Mouse (Mus musculus) forebrain, embryonic 11.5 days (tissue): Measurements from ENCODE around the gene Bnc2. TPM values are rescaled to one million over a fixed set of nuclear protein-coding genes. Genes with fewer than 3 reads are reported as not detected.

ENCODE experiments used
- ATAC-seq: fragments of 200-750 bp; cut with Nextera tagmentation; replicated peaks from 2 replicates; pipeline ENCODE4 v1.8.0; 2017; ENCODE audit warnings: moderate TSS enrichment; ENCODE audit not compliant: low FRiP score
- DNase-seq: peaks from one replicate; pipeline ENCODE4 v3.0.0-alpha.2; 2017; ENCODE audit warnings: low spot score
- H3K27ac ChIP-seq: fragments of 300-500 bp; sonication (generic); 2 replicates; pipeline ENCODE4 v1.5.1; 2014; ENCODE audit warnings: low read depth, low read length
- H3K27me3 ChIP-seq: fragments of 300-500 bp; sonication (generic); 2 replicates; pipeline ENCODE4 v1.6.1; 2014; ENCODE audit warnings: mild to moderate bottlenecking, low read length, mixed read lengths; ENCODE audit not compliant: control insufficient read depth, insufficient read depth
- H3K36me3 ChIP-seq: fragments of 300-500 bp; sonication (generic); 2 replicates; pipeline ENCODE4 v1.6.1; 2014; ENCODE audit warnings: mild to moderate bottlenecking, low read length, moderate library complexity, mixed read lengths; ENCODE audit not compliant: control insufficient read depth, insufficient read depth
- H3K4me1 ChIP-seq: fragments of 300-500 bp; sonication (generic); replicated peaks from 2 replicates; pipeline ENCODE4 v1.6.1; 2014; ENCODE audit warnings: low read length, mixed read lengths; ENCODE audit not compliant: control insufficient read depth, insufficient read depth
- H3K4me2 ChIP-seq: fragments of 300-500 bp; sonication (generic); 2 replicates; pipeline ENCODE4 v1.6.1; 2014; ENCODE audit warnings: low read depth, mild to moderate bottlenecking, low read length, moderate library complexity, mixed read lengths; ENCODE audit not compliant: severe bottlenecking
- H3K4me3 ChIP-seq: fragments of 300-500 bp; sonication (generic); 2 replicates; pipeline ENCODE4 v1.5.1; 2014; ENCODE audit warnings: low read depth, low read length
- H3K9ac ChIP-seq: fragments of 300-500 bp; sonication (generic); 2 replicates; pipeline ENCODE4 v1.6.1; 2014; ENCODE audit warnings: low read length
- H3K9me3 ChIP-seq: fragments of 300-500 bp; sonication (generic); 2 replicates; pipeline ENCODE4 v1.6.1; 2016; ENCODE audit warnings: low read length, mixed read lengths; ENCODE audit not compliant: control insufficient read depth
- WGBS: fragments of 180-500 bp; shearing (Covaris S2); extraction: QIAGEN DNeasy Blood & Tissue Kit; methylation state at CpG from one replicate; pipeline ENCODE4 v1.1.7; 2014; 5-methylcytosine and 5-hydroxymethylcytosine counted together
- polyA plus RNA-seq: library from polyadenylated mRNA; unstranded; fragments of >200 nt; fragmentation: Nextera tagmentation; extraction: Ambion mirVana; gene quantifications from 2 replicates; pipeline ENCODE4 v1.2.1, GENCODE M21; 2014

Gene Bnc2
- polyA plus RNA-seq, 1 experiment from 2014 or later, result 7.5 TPM

- no peaks in the 10 kb centered on the region for H3K36me3 ChIP-seq
- no peak for DNase-seq
- no peak overlapping the region for H3K4me3 ChIP-seq
- H3K4me2 ChIP-seq, result no peak overlapping the region
- peaks cover 47% of the 10 kb centered on the region for H3K27me3 ChIP-seq
- no peaks in the 10 kb centered on the region for H3K9me3 ChIP-seq
- peaks cover 10% of the 10 kb centered on the region; the same call in 1 of the 2 replicates for H3K4me1 ChIP-seq
- 27% methylated on average over 14 of the region's 14 CpGs for WGBS
- ATAC-seq, result no peak
- H3K9ac ChIP-seq, result no peak overlapping the region
- no peak overlapping the region for H3K27ac ChIP-seq
Observed at GRCm38 (mm10) chr4:84672181-84672791, 2.8 kb downstream of the Bnc2 start.

- Histone ChIP-seq H3K9me3 (no peaks in the 10 kb centered on the region), H3K4me3 (no peak overlapping the region), H3K27me3 (peaks cover 36% of the 10 kb centered on the region), H3K27ac (no peak overlapping the region), H3K4me2 (no peak overlapping the region), H3K9ac (no peak overlapping the region), H3K36me3 (no peaks in the 10 kb centered on the region), H3K4me1 (peaks cover 10% of the 10 kb centered on the region; the same call in 1 of the 2 replicates)
- ATAC-seq (no peak), DNase-seq (no peak)
- WGBS, result 61% methylated on average over 1 of the region's 1 CpGs
Observed at GRCm38 (mm10) chr4:84670996-84671395, 4.1 kb downstream of the Bnc2 start.

DNA sequence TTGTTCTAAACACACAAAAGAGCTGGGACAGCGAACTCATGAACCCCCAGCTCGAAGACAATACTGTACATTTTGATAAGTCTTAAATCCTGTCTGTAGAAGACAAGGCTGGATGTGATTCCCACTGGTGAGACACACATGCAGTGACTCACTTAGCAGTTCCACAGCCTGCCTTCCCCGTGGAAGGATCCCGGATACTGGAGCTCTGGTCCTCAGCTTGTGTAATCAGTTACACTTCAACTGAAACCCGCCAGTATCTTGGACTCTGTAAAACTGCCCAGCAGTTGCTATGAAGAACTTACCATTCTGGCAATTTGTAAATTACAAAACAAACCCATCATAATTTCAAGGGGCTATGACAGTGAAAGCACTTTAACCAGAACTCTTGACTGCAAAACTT is 5.4 kb downstream of the Bnc2 start:
- H3K27me3 ChIP-seq, result peaks cover 28% of the 10 kb centered on the region
- H3K9me3 ChIP-seq, result no peaks in the 10 kb centered on the region
- H3K9ac ChIP-seq, result no peak overlapping the region
- H3K4me2 ChIP-seq, result no peak overlapping the region
- DNase-seq (no peak), ATAC-seq (no peak)
- H3K4me3 ChIP-seq, result no peak overlapping the region
- H3K4me1 ChIP-seq, result peaks cover 3% of the 10 kb centered on the region; the same call in 1 of the 2 replicates
- 69% methylated on average over 5 of the region's 5 CpGs for WGBS
- H3K27ac ChIP-seq, result no peak overlapping the region
- H3K36me3 ChIP-seq, result no peaks in the 10 kb centered on the region

DNA sequence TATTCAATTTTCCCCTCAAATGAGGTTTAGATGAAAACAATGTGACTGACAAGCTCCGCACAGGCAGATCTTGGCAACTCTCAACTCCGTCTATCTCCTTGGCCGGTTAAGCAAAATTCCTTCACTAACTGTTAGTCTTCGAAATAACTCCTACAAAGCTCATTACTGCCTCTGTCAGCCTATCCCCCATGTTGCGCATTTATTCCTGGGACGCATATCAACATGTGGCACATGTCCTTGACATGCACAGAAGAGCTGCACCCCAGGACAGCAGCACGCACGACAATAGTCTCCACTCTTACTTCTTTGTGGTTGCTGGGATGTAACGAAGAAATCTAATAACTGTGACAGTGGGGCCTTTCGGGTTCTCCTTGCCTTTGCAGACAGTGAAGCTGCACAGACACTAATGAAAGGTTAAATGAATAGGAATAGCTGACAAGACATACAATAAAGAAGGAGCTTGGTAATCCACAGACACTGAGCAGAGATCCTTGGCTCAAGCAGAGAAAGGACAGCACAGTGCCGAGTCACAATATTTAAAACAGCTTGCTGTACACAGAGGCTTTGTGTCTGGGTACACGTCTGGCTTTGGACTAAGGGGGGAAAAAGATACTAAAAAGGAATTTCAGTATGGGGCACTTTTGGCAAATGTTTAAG is 6.0 kb downstream of the Bnc2 start:
- no peak overlapping the region for H3K4me3 ChIP-seq
- no peaks in the 10 kb centered on the region; the same call in 1 of the 2 replicates for H3K4me1 ChIP-seq
- no peak overlapping the region for H3K27ac ChIP-seq
- no peaks in the 10 kb centered on the region for H3K36me3 ChIP-seq
- no peak overlapping the region for H3K9ac ChIP-seq
- 47% methylated on average over 12 of the region's 12 CpGs for WGBS
- DNase-seq (no peak), ATAC-seq (no peak)
- no peaks in the 10 kb centered on the region for H3K9me3 ChIP-seq
- peaks cover 23% of the 10 kb centered on the region for H3K27me3 ChIP-seq
- H3K4me2 ChIP-seq, result no peak overlapping the region

GRCm38 (mm10) chr4:84668226-84668625 is 6.8 kb downstream of the Bnc2 start:
- H3K4me3 ChIP-seq, result no peak overlapping the region
- DNase-seq (no peak), ATAC-seq (no peak)
- H3K4me2 ChIP-seq, result no peak overlapping the region
- H3K9me3 ChIP-seq, result no peaks in the 10 kb centered on the region
- H3K9ac ChIP-seq, result no peak overlapping the region
- no peak overlapping the region for H3K27ac ChIP-seq
- no peaks in the 10 kb centered on the region; the same call in 1 of the 2 replicates for H3K4me1 ChIP-seq
- peaks cover 17% of the 10 kb centered on the region for H3K27me3 ChIP-seq
- H3K36me3 ChIP-seq, result no peaks in the 10 kb centered on the region
- WGBS, result 80% methylated on average over 5 of the region's 5 CpGs

DNA sequence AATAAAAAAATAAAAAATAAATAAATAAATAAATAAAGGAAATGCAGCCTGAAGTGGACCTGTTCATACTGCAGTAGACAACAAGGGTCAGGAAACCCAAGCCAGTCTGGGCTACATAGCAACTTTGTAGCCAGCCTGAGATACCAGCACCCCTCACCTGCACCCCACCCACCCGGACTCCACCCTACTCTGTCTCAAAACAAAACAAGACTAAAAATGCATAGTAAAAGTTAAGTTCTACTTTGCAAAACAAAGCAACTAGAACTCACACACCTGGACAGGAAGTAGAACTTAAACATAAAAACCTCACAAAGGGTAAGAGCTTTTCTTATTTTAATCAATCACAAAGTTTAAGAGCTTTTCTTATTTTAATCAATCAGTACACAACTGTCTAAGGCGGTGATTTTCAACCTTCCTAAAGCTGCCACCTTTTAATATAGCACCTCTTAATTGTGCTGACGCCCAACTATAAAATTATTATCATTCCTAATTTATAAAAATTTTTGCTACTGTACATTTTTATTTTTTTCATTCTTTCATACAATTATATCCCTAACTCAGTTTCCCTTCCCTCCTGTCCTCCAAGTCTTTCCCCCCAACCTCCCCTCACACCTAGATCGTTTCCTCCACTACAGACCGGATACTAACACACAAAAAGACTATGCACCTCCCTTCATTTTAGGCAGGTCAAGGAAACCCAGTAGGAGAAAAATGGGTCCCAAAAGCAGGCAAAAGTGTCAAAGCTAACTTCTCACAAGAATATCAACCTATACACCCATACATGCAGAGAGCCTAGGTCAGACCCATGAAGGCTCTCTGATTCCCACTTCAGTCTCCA is 12.6 kb downstream of the Bnc2 start:
- no peaks in the 10 kb centered on the region for H3K9me3 ChIP-seq
- H3K4me2 ChIP-seq, result no peak overlapping the region
- 86% methylated on average over 5 of the region's 5 CpGs for WGBS
- ATAC-seq (no peak), DNase-seq (no peak)
- no peak overlapping the region for H3K9ac ChIP-seq
- H3K27me3 ChIP-seq, result no peaks in the 10 kb centered on the region
- no peak overlapping the region for H3K27ac ChIP-seq
- no peaks in the 10 kb centered on the region for H3K4me1 ChIP-seq
- H3K36me3 ChIP-seq, result no peaks in the 10 kb centered on the region
- H3K4me3 ChIP-seq, result no peak overlapping the region

DNA sequence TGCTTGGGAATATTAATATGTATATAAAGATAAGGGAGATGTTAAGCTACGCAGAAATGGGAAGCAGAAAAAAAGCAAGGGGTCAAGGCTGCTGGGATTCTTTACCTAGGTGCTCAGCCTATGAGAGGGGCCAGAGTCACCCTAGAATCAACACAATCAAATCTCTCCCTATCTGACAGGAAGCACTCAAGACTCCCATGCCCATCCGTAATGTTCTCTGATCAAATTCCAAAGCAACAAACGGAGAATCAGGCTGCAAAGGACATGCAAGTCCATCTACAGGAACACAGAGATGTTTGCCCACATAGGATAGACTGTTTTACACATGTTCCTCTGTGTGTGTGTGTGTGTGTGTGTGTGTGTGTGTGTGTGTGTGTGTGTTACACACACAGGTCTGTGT is 13.7 kb downstream of the Bnc2 start:
- H3K4me2 ChIP-seq, result no peak overlapping the region
- 93% methylated on average over 3 of the region's 3 CpGs for WGBS
- H3K27me3 ChIP-seq, result no peaks in the 10 kb centered on the region
- DNase-seq (no peak), ATAC-seq (no peak)
- no peaks in the 10 kb centered on the region for H3K9me3 ChIP-seq
- no peak overlapping the region for H3K9ac ChIP-seq
- H3K27ac ChIP-seq, result no peak overlapping the region
- no peaks in the 10 kb centered on the region for H3K36me3 ChIP-seq
- no peaks in the 10 kb centered on the region for H3K4me1 ChIP-seq
- H3K4me3 ChIP-seq, result no peak overlapping the region

DNA sequence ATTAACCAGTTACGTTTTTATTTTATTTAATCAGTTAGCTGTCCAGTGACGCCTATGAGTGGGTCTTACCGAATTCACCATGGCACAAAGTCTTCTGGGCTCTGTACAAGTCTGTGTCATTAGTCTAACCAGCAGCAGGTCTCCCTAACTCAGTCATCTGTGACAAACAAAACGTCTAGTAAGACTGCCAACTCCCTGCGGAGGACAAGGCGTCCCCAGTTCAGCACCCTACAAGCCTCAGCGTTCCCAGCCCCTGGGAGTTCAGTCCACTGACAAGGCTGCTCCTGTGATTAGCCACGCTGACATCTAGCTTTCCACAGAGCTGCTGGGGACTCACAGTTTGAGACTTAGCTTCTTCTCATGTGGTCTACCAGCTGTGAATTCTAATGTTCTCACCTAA is 23.3 kb downstream of the Bnc2 start:
- Histone ChIP-seq H3K27me3 (no peaks in the 10 kb centered on the region), H3K4me3 (no peak overlapping the region), H3K4me2 (no peak overlapping the region), H3K27ac (no peak overlapping the region), H3K9ac (no peak overlapping the region), H3K9me3 (no peaks in the 10 kb centered on the region), H3K4me1 (no peaks in the 10 kb centered on the region), H3K36me3 (no peaks in the 10 kb centered on the region)
- 66% methylated on average over 8 of the region's 8 CpGs for WGBS
- no peak for DNase-seq
- no peak for ATAC-seq
